Mouse (Mus musculus) gastrocnemius, adult 18-20 months (tissue): ENCODE results near the gene Nxn. TPM values are rescaled to one million over a fixed set of nuclear protein-coding genes. Genes with fewer than 3 reads are reported as not detected.
A peak's percentile ranks its signal among the peaks of the same experiment; 100 is the strongest.

Experiments
- DNase-seq: peaks from one replicate; pipeline ENCODE4 v3.0.0; 2021; ENCODE audit warnings: low spot score
- total RNA-seq, 2 experiments: library from RNA; stranded (reverse); gene quantifications; 2 replicates each; pipeline ENCODE4 v1.2.3; 2021

The Nxn gene
- total RNA-seq, 2 experiments from 2014 or later: 37.4 to 48.7 TPM

GRCm38 (mm10) chr11:76401398-76401797, 2.5 kb upstream of the Nxn start:
- no peak for DNase-seq

GRCm38 (mm10) chr11:76399587-76400330, 819 bp upstream of the Nxn start:
- peak; percentile 53 for DNase-seq

- peak; percentile 52 for DNase-seq
Measured at GRCm38 (mm10) chr11:76398312-76398797, 585 bp downstream of the Nxn start.

GRCm38 (mm10) chr11:76397650-76398311, 1.2 kb downstream of the Nxn start:
- DNase-seq: no peak

- no peak for DNase-seq
Measured at GRCm38 (mm10) chr11:76392996-76393395, 5.9 kb downstream of the Nxn start.

GRCm38 (mm10) chr11:76392532-76392931, 6.4 kb downstream of the Nxn start:
- DNase-seq: no peak

GRCm38 (mm10) chr11:76388711-76389110, 10.2 kb downstream of the Nxn start:
- DNase-seq: no peak

- DNase-seq: no peak
Measured at GRCm38 (mm10) chr11:76387097-76387496, 11.8 kb downstream of the Nxn start.

- no peak for DNase-seq
Measured at GRCm38 (mm10) chr11:76385746-76386145, 13.2 kb downstream of the Nxn start.

- no peak for DNase-seq
Measured at GRCm38 (mm10) chr11:76385017-76385416, 13.9 kb downstream of the Nxn start.

GRCm38 (mm10) chr11:76384307-76384706, 14.6 kb downstream of the Nxn start:
- DNase-seq: no peak

- no peak for DNase-seq
Measured at GRCm38 (mm10) chr11:76382711-76383324, 16.1 kb downstream of the Nxn start.

GRCm38 (mm10) chr11:76381201-76381885, 17.6 kb downstream of the Nxn start:
- DNase-seq: peak; percentile 72

GRCm38 (mm10) chr11:76379921-76380544, 18.9 kb downstream of the Nxn start:
- DNase-seq: peak; percentile 44

- DNase-seq: no peak
Measured at GRCm38 (mm10) chr11:76376425-76376824, 22.5 kb downstream of the Nxn start.

- peak; percentile 71 for DNase-seq
Measured at GRCm38 (mm10) chr11:76374491-76375185, 24.3 kb downstream of the Nxn start.

- DNase-seq: peak; percentile 63
Measured at GRCm38 (mm10) chr11:76372534-76372933, 26.4 kb downstream of the Nxn start.

GRCm38 (mm10) chr11:76372120-76372519, 26.8 kb downstream of the Nxn start:
- DNase-seq: peak; percentile 53

- DNase-seq: no peak
Measured at GRCm38 (mm10) chr11:76370491-76370890, 28.4 kb downstream of the Nxn start.

- DNase-seq: no peak
Measured at GRCm38 (mm10) chr11:76366720-76367119, 32.2 kb downstream of the Nxn start.

- DNase-seq: no peak
Measured at GRCm38 (mm10) chr11:76364038-76364437, 34.9 kb downstream of the Nxn start.
